Comparison of ENCODE assay signal across 10 mouse cellular contexts in the genomic region with DNA sequence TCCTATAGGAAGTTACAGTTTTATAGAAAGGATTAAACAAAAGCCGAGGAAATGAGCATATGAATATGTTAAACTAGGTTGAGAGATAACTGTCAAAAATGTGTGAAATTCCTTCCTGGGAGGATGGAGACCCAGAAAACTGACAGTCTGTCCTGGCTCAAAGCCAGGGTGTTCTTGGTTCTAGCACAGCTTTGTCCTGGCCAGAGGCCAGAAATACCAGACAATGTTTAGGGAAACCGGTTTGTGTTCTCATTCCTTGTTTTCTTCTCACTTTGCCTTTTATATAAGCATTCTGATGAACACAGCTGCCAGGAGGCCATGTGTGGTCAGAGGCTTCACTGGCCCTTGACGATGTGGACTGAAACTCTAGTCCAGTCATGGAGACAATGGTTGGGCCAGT.
DNase-seq lines count a peak whose midpoint lies in the region; ATAC-seq and TF ChIP-seq lines count a peak whose summit lies in the region.
"Had no signal": no experiment of that assay in that cellular context is flagged by ENCODE, and none has a peak within 500 bp of the region (broad histone marks: within the 10 kb centered on the region; RNA-seq: fewer than 3 reads in every experiment).

No protein-coding gene starts in this region.

- 38% methylated on average over 3 of the region's 3 CpGs for WGBS in forebrain, postnatal 0 days
- WGBS in forebrain, embryonic 10.5 days: 79% methylated on average over 3 of the region's 3 CpGs
- 55% methylated on average over 3 of the region's 3 CpGs for WGBS in hindbrain, embryonic 13.5 days

- no peak overlapping the region for H3K4me2 ChIP-seq in forebrain, postnatal 0 days (ENCODE audit: low read depth)
- no peak overlapping the region for H3K4me2 ChIP-seq in hindbrain, embryonic 13.5 days
- H3K4me2 ChIP-seq: liver, embryonic 13.5 days had no signal

- no peak for TF ChIP-seq CTCF in forebrain, postnatal 0 days (IDR thresholded peaks at IDR 0.05; ENCODE audit: low read depth)

- no peaks in the 10 kb centered on the region for H3K27me3 ChIP-seq in forebrain, postnatal 0 days (ENCODE audit: insufficient read depth, low read length)
- H3K27me3 ChIP-seq in forebrain, embryonic 10.5 days (ENCODE audit: poor library complexity, severe bottlenecking): no peaks in the 10 kb centered on the region
- H3K27me3 ChIP-seq in hindbrain, embryonic 13.5 days: no peaks in the 10 kb centered on the region
- H3K27me3 ChIP-seq: liver, embryonic 13.5 days had no signal

- 0 out of 2 replicates have a peak, but pooled peaks cover 3% of the 10 kb centered on the region for H3K4me1 ChIP-seq in forebrain, postnatal 0 days (ENCODE audit: insufficient read depth)
- H3K4me1 ChIP-seq in forebrain, embryonic 10.5 days: no peaks in the 10 kb centered on the region
- H3K4me1 ChIP-seq in hindbrain, embryonic 13.5 days (replicated peaks): peaks cover 4% of the 10 kb centered on the region; the same call in 1 of the 2 replicates

- no peaks in the 10 kb centered on the region for H3K36me3 ChIP-seq in forebrain, postnatal 0 days (ENCODE audit: insufficient read depth)
- H3K36me3 ChIP-seq in forebrain, embryonic 10.5 days (replicated peaks): no peaks in the 10 kb centered on the region
- H3K36me3 ChIP-seq in hindbrain, embryonic 13.5 days: no peaks in the 10 kb centered on the region
- H3K36me3 ChIP-seq: liver, embryonic 13.5 days had no signal

- H3K9ac ChIP-seq in forebrain, postnatal 0 days: no peak overlapping the region
- H3K9ac ChIP-seq in hindbrain, embryonic 13.5 days: no peak overlapping the region
- H3K9ac ChIP-seq: liver, embryonic 13.5 days had no signal

- DNase-seq in forebrain, postnatal 0 days: peak; percentile 64
- no peak for DNase-seq in forebrain, embryonic 10.5 days (ENCODE audit: extremely low spot score, low spot score)
- DNase-seq in ovary, postnatal 14 days (ENCODE audit: low spot score): peak; percentile 13
- DNase-seq in ovary, postnatal 36 days (ENCODE audit: low spot score): no peak
- DNase-seq in layer of hippocampus, adult 11-12 months (ENCODE audit: low spot score): peak; percentile 64
- DNase-seq in right cerebral cortex, postnatal 10 days (ENCODE audit: low spot score in 2 of 2): peak; percentile 44 to 54
- DNase-seq: gastrocnemius, postnatal 25 days; liver, embryonic 13.5 days had no signal

- H3K9me3 ChIP-seq in forebrain, postnatal 0 days (ENCODE audit: low read length): no peaks in the 10 kb centered on the region
- no peaks in the 10 kb centered on the region for H3K9me3 ChIP-seq in forebrain, embryonic 10.5 days
- no peaks in the 10 kb centered on the region for H3K9me3 ChIP-seq in hindbrain, embryonic 13.5 days
- H3K9me3 ChIP-seq: liver, embryonic 13.5 days had no signal

- ATAC-seq in forebrain, postnatal 0 days: no peak
- no peak for ATAC-seq in inflammation-experienced regulatory T-cells, adult 6 months
- ATAC-seq in hindbrain, embryonic 13.5 days (ENCODE audit: low FRiP score): no peak

- H3K4me3 ChIP-seq in forebrain, postnatal 0 days (ENCODE audit: low read depth, low read length): no peak overlapping the region
- H3K4me3 ChIP-seq in forebrain, embryonic 10.5 days: no peak overlapping the region
- H3K4me3 ChIP-seq in hindbrain, embryonic 13.5 days: no peak overlapping the region
- H3K4me3 ChIP-seq: liver, embryonic 13.5 days had no signal

- no peak overlapping the region for H3K27ac ChIP-seq in forebrain, postnatal 0 days (ENCODE audit: low read depth, low read length)
- no peak overlapping the region for H3K27ac ChIP-seq in forebrain, embryonic 10.5 days
- H3K27ac ChIP-seq in hindbrain, embryonic 13.5 days: no peak overlapping the region
- H3K27ac ChIP-seq: liver, embryonic 13.5 days had no signal

Comparison
In these comparisons a context has a peak if more than half of its experiments do, and no peak if none do; other contexts are left out.
1. DNase-seq: peak in forebrain, postnatal 0 days (single experiment), ovary, postnatal 14 days (single experiment), layer of hippocampus, adult 11-12 months (single experiment) and right cerebral cortex, postnatal 10 days (2 of 2); none in forebrain, embryonic 10.5 days (single experiment) and ovary, postnatal 36 days (single experiment).